Mouse (Mus musculus) MEL (cell line): ENCODE results near the gene Glp2r. TPM values are rescaled to one million over a fixed set of nuclear protein-coding genes. Genes with fewer than 3 reads are reported as not detected.

Experiments
- DNase-seq: peaks from one replicate; pipeline ENCODE4 v3.0.0; 2011; ENCODE audit warnings: low read depth, low spot score
- H3K27ac ChIP-seq: 2 replicates; pipeline ENCODE4 v1.5.1; 2012; ENCODE audit warnings: low read depth, mild to moderate bottlenecking, control low read depth, low read length, moderate library complexity; ENCODE audit not compliant: control insufficient read depth
- H3K27me3 ChIP-seq, 2 experiments: fragments of 150-350 bp in 1 of 2; sonication (generic) in 1 of 2; 2 replicates each; pipeline ENCODE4 v1.6.1; 2012; ENCODE audit warnings: low read length in 2 of 2, mild to moderate bottlenecking in 2 of 2, improper control_type of control experiment in 1 of 2, moderate library complexity in 1 of 2; ENCODE audit not compliant: insufficient read depth in 2 of 2, control insufficient read depth in 1 of 2
- H3K36me3 ChIP-seq, 2 experiments: 2 replicates each; pipeline ENCODE4 v1.6.1; 2012 to 2014; ENCODE audit warnings: low read length in 2 of 2, improper control_type of control experiment in 1 of 2, inconsistent platforms in 1 of 2, mild to moderate bottlenecking in 1 of 2; ENCODE audit not compliant: insufficient read depth in 2 of 2, control insufficient read depth in 1 of 2
- H3K4me1 ChIP-seq, 2 experiments: fragments of 150-350 bp in 1 of 2; sonication (generic) in 1 of 2; 2 replicates each; pipeline ENCODE4 v1.6.1; 2012; ENCODE audit warnings: low read length in 2 of 2, improper control_type of control experiment in 1 of 2, mild to moderate bottlenecking in 1 of 2; ENCODE audit not compliant: insufficient read depth in 2 of 2, control insufficient read depth in 1 of 2
- H3K4me3 ChIP-seq, 2 experiments: fragments of 150-350 bp in 1 of 2; sonication (generic) in 1 of 2; 2 replicates each; pipeline ENCODE4 v1.5.1; 2012; ENCODE audit warnings: low read depth in 2 of 2, low read length in 2 of 2, mild to moderate bottlenecking in 2 of 2, moderate library complexity in 2 of 2, control low read depth in 1 of 2, improper control_type of control experiment in 1 of 2; ENCODE audit not compliant: control insufficient read depth in 1 of 2, insufficient read depth in 1 of 2
- H3K79me2 ChIP-seq: 2 replicates; pipeline ENCODE4 v1.6.1; 2012; ENCODE audit warnings: mild to moderate bottlenecking, low read length, moderate library complexity; ENCODE audit not compliant: control insufficient read depth, poor library complexity, insufficient read depth
- H3K9ac ChIP-seq: 2 replicates; pipeline ENCODE4 v1.6.1; 2012; ENCODE audit warnings: low read depth, mild to moderate bottlenecking, control low read depth, low read length, moderate library complexity; ENCODE audit not compliant: control insufficient read depth, poor library complexity, severe bottlenecking
- H3K9me3 ChIP-seq: fragments of 150-350 bp; sonication (generic); replicated peaks from 2 replicates; pipeline ENCODE4 v1.6.1; 2012; ENCODE audit warnings: mild to moderate bottlenecking, low read length, improper control_type of control experiment, moderate library complexity; ENCODE audit not compliant: insufficient read depth
- CTCF ChIP-seq, 3 experiments: IDR thresholded peaks in 2 of 3; conservative IDR thresholded peaks in 1 of 3; 2 replicates each; pipeline ENCODE4 v1.5.1; 2011 to 2012; ENCODE audit warnings: low read length in 3 of 3, low read depth in 2 of 3, mild to moderate bottlenecking in 2 of 3, improper control_type of control experiment in 1 of 3, inconsistent platforms in 1 of 3, mixed read lengths in 1 of 3, moderate library complexity in 1 of 3; ENCODE audit not compliant: control insufficient read depth in 1 of 3, insufficient read depth in 1 of 3, poor library complexity in 1 of 3, severe bottlenecking in 1 of 3
- E2F4 ChIP-seq: IDR thresholded peaks from 2 replicates; pipeline ENCODE4 v1.6.1; 2011; ENCODE audit warnings: low read depth, low read length, improper control_type of control experiment, borderline replicate concordance
- ELF1 ChIP-seq: IDR thresholded peaks from 2 replicates; pipeline ENCODE4 v1.6.1; 2014; ENCODE audit warnings: low read depth, mild to moderate bottlenecking, inconsistent platforms, low read length, improper control_type of control experiment, moderate library complexity
- MAFK ChIP-seq: IDR thresholded peaks from 2 replicates; pipeline ENCODE4 v1.6.1; 2011; ENCODE audit warnings: low read depth, mild to moderate bottlenecking, low read length, improper control_type of control experiment, borderline replicate concordance
- MEF2A ChIP-seq: IDR thresholded peaks from 2 replicates; pipeline ENCODE4 v1.6.1; 2014; ENCODE audit warnings: low read depth, mild to moderate bottlenecking, inconsistent platforms, low read length, improper control_type of control experiment; ENCODE audit not compliant: poor library complexity, insufficient replicate concordance, severe bottlenecking; ENCODE audit errors: extremely low read depth
- SIN3A ChIP-seq: IDR thresholded peaks from 2 replicates; pipeline ENCODE4 v1.6.1; 2012; ENCODE audit warnings: low read length, improper control_type of control experiment, inconsistent platforms
- TAL1 ChIP-seq: IDR thresholded peaks from 2 replicates; pipeline ENCODE4 v1.6.1; 2012; ENCODE audit warnings: mild to moderate bottlenecking, inconsistent platforms, low read length, moderate library complexity, mixed read lengths
- TBP ChIP-seq: IDR thresholded peaks from 2 replicates; pipeline ENCODE4 v1.8.0; 2011; ENCODE audit warnings: low read depth, low read length, improper control_type of control experiment
- UBTF ChIP-seq: IDR thresholded peaks from 2 replicates; pipeline ENCODE4 v1.6.1; 2012; ENCODE audit warnings: low read depth, mild to moderate bottlenecking, inconsistent platforms, low read length, improper control_type of control experiment, moderate library complexity, borderline replicate concordance; ENCODE audit not compliant: insufficient read depth
- ZC3H11A ChIP-seq: IDR thresholded peaks from 2 replicates; pipeline ENCODE4 v1.6.1; 2012; ENCODE audit warnings: low read depth, mild to moderate bottlenecking, inconsistent platforms, low read length, improper control_type of control experiment
- ZMIZ1 ChIP-seq: IDR thresholded peaks from 2 replicates; pipeline ENCODE4 v1.6.1; 2012; ENCODE audit warnings: low read depth, mild to moderate bottlenecking, inconsistent platforms, low read length, improper control_type of control experiment, moderate library complexity
- ZNF384 ChIP-seq: IDR thresholded peaks from 2 replicates; pipeline ENCODE4 v1.6.1; 2012; ENCODE audit warnings: low read depth, mild to moderate bottlenecking, inconsistent platforms, low read length, improper control_type of control experiment
- polyA plus RNA-seq, 2 experiments: library from polyadenylated mRNA; stranded (reverse) in 1 of 2; unstranded in 1 of 2; fragments of >175 nt in 1 of 2; fragments of >200 nt in 1 of 2; gene quantifications; 2 replicates each; pipeline versions ENCODE4 v1.2.1 to v1.2.4; 2012; ENCODE audit warnings: low replicate concordance in 2 of 2, low read depth in 1 of 2; ENCODE audit not compliant: insufficient read length in 2 of 2, insufficient read depth in 1 of 2, missing spikeins in 1 of 2
- total RNA-seq: library from RNA; depleted of rRNA; stranded (reverse); fragments of 300-350 nt; gene quantifications from 2 replicates; pipeline ENCODE4 v1.2.3, GENCODE M21; 2012

Glp2r gene
- total and polyA plus RNA-seq, 3 experiments, result not detected

DNA sequence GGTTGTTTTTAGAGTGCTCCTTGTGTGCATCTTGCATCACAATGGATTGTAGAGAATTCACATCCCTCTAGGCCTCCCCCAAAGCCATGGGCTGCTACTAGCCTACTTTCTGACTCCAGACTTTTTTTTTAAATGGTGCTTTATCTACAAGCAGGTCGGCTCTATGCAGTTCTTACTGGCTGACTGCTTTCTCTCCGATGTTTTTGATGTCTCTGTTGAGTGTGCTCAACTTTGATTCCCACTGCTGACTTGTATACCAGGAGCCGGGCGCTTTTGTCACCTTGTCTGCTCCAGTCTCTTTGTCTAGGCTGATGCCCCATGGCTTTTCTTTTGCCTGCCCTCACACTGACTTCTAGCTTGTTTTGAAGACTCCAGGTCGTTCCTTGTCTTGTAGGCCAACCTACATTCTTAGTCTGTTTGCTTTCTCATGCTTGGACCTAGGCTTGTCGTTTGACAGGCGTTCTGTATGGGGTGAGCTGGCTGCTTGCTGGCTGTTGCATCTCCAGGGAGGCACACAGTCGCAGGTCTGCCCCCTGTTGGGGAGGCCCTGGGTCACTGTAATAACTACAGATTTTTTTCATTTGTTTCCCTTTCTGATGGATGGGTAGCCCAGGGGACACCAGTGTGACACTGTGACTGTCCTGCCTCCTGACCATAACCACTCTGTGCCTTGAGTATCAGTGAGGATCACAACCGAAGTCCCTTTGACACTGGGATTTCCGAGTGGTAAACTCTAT lies 120.8 kb downstream of the Glp2r start:
- Histone ChIP-seq H3K27ac (no peak overlapping the region), H3K27me3 (no peaks in the 10 kb centered on the region; a peak in 1 of 4 replicates), H3K4me3 (no peak overlapping the region), H3K9ac (no peak overlapping the region), H3K9me3 (no peaks in the 10 kb centered on the region), H3K36me3 (no peaks in the 10 kb centered on the region), H3K79me2 (no peaks in the 10 kb centered on the region), H3K4me1 (no peaks in the 10 kb centered on the region)
- TF ChIP-seq E2F4 (no peak), MAFK (no peak), UBTF (no peak)
- no peak for DNase-seq

DNA sequence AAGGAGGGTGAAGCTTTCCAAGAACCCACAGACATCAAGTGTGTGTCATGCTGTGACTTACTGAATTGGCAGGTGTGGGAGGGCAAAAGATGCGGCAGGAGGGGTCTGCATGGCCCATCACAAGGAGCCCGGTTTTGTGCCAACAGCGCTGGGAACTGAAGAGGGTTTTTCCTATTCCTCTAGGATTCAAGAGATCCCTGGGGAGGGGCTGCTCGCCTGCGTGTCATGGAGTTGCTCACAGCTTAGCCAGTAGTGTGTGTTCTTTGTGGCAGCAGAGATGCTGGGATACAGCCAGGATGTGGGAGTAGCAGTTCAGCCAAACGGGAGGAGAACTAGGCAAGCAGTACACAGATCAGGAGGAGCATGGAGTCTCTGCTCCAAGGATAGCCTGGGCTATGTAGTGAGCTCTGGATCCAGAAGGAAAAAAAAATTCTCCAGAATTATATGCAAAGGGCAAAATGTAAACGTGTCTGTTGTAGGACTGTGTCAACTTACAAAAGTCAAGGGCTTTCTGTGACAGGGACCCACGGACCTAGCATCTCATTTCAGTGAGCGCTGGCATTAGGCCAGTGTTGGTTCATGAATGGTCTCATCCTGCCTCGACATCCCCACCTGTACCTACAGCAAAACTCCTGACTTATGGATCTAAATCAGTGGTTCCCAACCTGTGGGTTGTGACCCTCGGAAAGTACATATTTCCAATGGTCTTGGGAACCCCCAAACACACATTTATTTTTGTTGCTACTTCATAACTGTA lies 122.1 kb downstream of the Glp2r start:
- H3K9me3 ChIP-seq, result no peaks in the 10 kb centered on the region

DNA sequence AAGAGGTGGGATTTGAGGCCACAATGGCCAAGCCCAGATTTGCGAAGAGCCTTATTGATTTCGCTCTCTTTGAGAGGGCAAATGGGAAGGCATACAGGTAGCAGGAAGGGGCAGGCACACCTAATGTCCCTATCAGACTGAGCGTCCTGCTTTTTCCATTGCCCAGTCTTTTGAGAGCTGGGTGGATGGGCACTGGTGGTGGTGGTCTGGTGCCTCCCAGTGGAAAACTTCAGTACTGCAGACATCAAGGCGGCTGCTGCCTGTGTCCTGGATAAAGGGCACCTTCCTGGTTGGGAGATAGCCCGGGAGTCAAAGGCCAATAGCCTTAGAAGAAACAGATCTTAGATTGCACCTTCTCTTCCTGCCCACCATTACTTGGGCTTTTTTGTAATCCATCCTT lies 123.2 kb downstream of the Glp2r start:
- no peak overlapping the region for H3K9ac ChIP-seq
- DNase-seq, result no peak
- H3K4me3 ChIP-seq, result no peak overlapping the region
- no peak overlapping the region for H3K27ac ChIP-seq
- TF ChIP-seq CTCF (IDR thresholded peaks at IDR 0.05 in 2 of 3, conservative IDR thresholded peaks at IDR 0.05 in 1 of 3; ENCODE audit: control insufficient read depth in 1 of 3, insufficient read depth in 1 of 3, low read depth in 2 of 3, low read length in 3 of 3, poor library complexity in 1 of 3, severe bottlenecking in 1 of 3) (peak in 2 of 3 experiments; percentile 11 to 24; a peak in 1 of 6 replicates), ZC3H11A (no peak)
- H3K27me3 ChIP-seq, result no peaks in the 10 kb centered on the region; a peak in 1 of 4 replicates
- no peaks in the 10 kb centered on the region for H3K4me1 ChIP-seq
- H3K36me3 ChIP-seq, result no peaks in the 10 kb centered on the region
- H3K79me2 ChIP-seq, result no peaks in the 10 kb centered on the region
- H3K9me3 ChIP-seq, result no peaks in the 10 kb centered on the region

More for the DNA sequence above, 122.1 kb downstream of the Glp2r start:
- Histone ChIP-seq H3K27me3 (no peaks in the 10 kb centered on the region; a peak in 1 of 4 replicates), H3K27ac (no peak overlapping the region), H3K79me2 (no peaks in the 10 kb centered on the region), H3K9ac (no peak overlapping the region), H3K36me3 (no peaks in the 10 kb centered on the region), H3K4me1 (no peaks in the 10 kb centered on the region), H3K4me3 (no peak overlapping the region)
- TF ChIP-seq TBP (no peak), UBTF (no peak), ZNF384 (no peak), MEF2A (no peak), SIN3A (no peak), ZMIZ1 (no peak), TAL1 (no peak), ELF1 (no peak)
- no peak for DNase-seq
